Mouse (Mus musculus) CD4-positive, CD25-positive, alpha-beta regulatory T cell, adult 4 months (primary cell): ENCODE results near the gene Olfr536. TPM values are rescaled to one million over a fixed set of nuclear protein-coding genes. Genes with fewer than 3 reads are reported as not detected.
"Not testable (repeated sequence)": the region's sequence is repeated elsewhere in the genome, so short reads cannot be mapped to it uniquely, and the experiment has no call there.

Experiments
- ATAC-seq: one replicate; pipeline ENCODE4 v1.8.0; 2017
- polyA plus RNA-seq, 2 experiments: library from polyadenylated mRNA; unstranded; fragments of 100-300 nt; shearing (Covaris generic); gene quantifications; one replicate each; pipeline ENCODE4 v1.2.1; 2017

Olfr536 gene
- not detected for polyA plus RNA-seq

GRCm38 (mm10) chr7:140507346-140508021 lies at the start of gene Olfr536:
TSS of gene Olfr536 (minus strand) at chr7:140507396.
- not testable (repeated sequence) for ATAC-seq

- no peak for ATAC-seq
Observed at GRCm38 (mm10) chr7:140539746-140540145, 32.5 kb upstream of the Olfr536 start.

GRCm38 (mm10) chr7:140494702-140495101 lies 12.5 kb downstream of the Olfr536 start:
- no peak for ATAC-seq

- no peak for ATAC-seq
Observed at GRCm38 (mm10) chr7:140494231-140494630, 13.0 kb downstream of the Olfr536 start.

GRCm38 (mm10) chr7:140488981-140489380 lies 18.2 kb downstream of the Olfr536 start:
- ATAC-seq: no peak

GRCm38 (mm10) chr7:140483916-140484315 lies 23.3 kb downstream of the Olfr536 start, which contains the start of gene Olfr535:
TSS of gene Olfr535 (plus strand) at chr7:140484216.
- ATAC-seq: no peak

GRCm38 (mm10) chr7:140478733-140479132 lies 28.5 kb downstream of the Olfr536 start:
- ATAC-seq: no peak

- no peak for ATAC-seq
Observed at GRCm38 (mm10) chr7:140477886-140478285, 29.3 kb downstream of the Olfr536 start.

- ATAC-seq: not testable (repeated sequence)
Observed at GRCm38 (mm10) chr7:140463070-140463469, 44.1 kb downstream of the Olfr536 start, which contains the start of gene Olfr533. TSS of gene Olfr533 (plus strand) at chr7:140463370.

Other genes with a start within 250 kb of the Olfr536 start
- under 1 TPM; 0.20 to 0.35 TPM for gene Olfr525, start 186.5 kb downstream of the Olfr536 start, polyA plus RNA-seq
- not detected for gene Olfr527, start 173.4 kb downstream of the Olfr536 start, polyA plus RNA-seq
- under 1 TPM; 0.37 to 0.63 TPM for gene Olfr60, start 145.7 kb downstream of the Olfr536 start, polyA plus RNA-seq
- gene Olfr530, start 131.1 kb downstream of the Olfr536 start, polyA plus RNA-seq: under 1 TPM in 1 of 2 experiments, not detected in 1; 0.31 TPM
- not detected for gene Olfr531, start 104.5 kb downstream of the Olfr536 start, polyA plus RNA-seq
- not detected for gene Olfr532, start 85.8 kb downstream of the Olfr536 start, polyA plus RNA-seq
- not detected for gene Olfr533, start 44.0 kb downstream of the Olfr536 start, polyA plus RNA-seq
- not detected for gene Olfr535, start 23.2 kb downstream of the Olfr536 start, polyA plus RNA-seq
- not detected for gene Olfr538, start 60.5 kb upstream of the Olfr536 start, polyA plus RNA-seq
- not detected for gene Olfr46, start 93.9 kb upstream of the Olfr536 start, polyA plus RNA-seq
- gene Olfr61, start 121.6 kb upstream of the Olfr536 start, polyA plus RNA-seq: not detected
- not detected for gene Olfr53, start 139.1 kb upstream of the Olfr536 start, polyA plus RNA-seq
- under 1 TPM in 1 of 2 experiments, not detected in 1; 0.06 TPM for gene Olfr539, start 152.5 kb upstream of the Olfr536 start, polyA plus RNA-seq
- gene Olfr45, start 174.6 kb upstream of the Olfr536 start, polyA plus RNA-seq: not detected
- not detected for gene Olfr541, start 189.9 kb upstream of the Olfr536 start, polyA plus RNA-seq